Mouse (Mus musculus): ENCODE results near the gene Rfx7. TPM values are rescaled to one million over a fixed set of nuclear protein-coding genes. Genes with fewer than 3 reads are reported as not detected.
A peak's percentile ranks its signal among the peaks of the same experiment; 100 is the strongest.
"Not testable (repeated sequence)": the region's sequence is repeated elsewhere in the genome, so short reads cannot be mapped to it uniquely, and the experiment has no call there.

The Rfx7 gene
- total RNA-seq, 2 experiments from 2014 or later: 14.8 to 50.8 TPM

DNA sequence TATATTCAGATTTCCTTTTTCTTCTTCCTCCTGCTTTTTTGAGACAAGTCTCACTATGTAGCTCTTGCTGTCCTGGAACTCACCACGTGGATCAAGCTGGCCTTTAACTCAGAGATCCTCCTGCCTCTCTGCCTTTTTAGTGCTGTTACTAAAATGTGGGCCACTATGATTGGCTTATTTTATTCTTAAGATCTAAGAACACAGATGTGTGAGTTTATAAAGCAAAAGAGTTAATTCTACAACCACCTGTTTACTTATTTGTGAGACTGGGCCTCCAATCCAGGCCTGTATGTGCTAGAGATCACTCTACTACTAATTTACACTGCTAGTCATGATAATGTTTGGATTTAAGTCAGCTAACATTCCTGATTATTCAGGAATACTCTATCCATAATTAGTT is 128.9 kb downstream of the Rfx7 start:
- ATAC-seq (replicated peaks; ENCODE audit: low FRiP score, low TSS enrichment, poor library complexity, severe bottlenecking): no peak

- no peak for ATAC-seq (replicated peaks; ENCODE audit: low FRiP score, low TSS enrichment, poor library complexity, severe bottlenecking)
Observed at GRCm38 (mm10) chr9:72661561-72661894, 129.5 kb downstream of the Rfx7 start.

- ATAC-seq (replicated peaks; ENCODE audit: low FRiP score, low TSS enrichment, poor library complexity, severe bottlenecking): peak; percentile 66
Observed at GRCm38 (mm10) chr9:72661895-72662661, 130.0 kb downstream of the Rfx7 start, which contains the start of gene Nedd4. Nedd4 (plus strand) TSS chr9:72662346.

DNA sequence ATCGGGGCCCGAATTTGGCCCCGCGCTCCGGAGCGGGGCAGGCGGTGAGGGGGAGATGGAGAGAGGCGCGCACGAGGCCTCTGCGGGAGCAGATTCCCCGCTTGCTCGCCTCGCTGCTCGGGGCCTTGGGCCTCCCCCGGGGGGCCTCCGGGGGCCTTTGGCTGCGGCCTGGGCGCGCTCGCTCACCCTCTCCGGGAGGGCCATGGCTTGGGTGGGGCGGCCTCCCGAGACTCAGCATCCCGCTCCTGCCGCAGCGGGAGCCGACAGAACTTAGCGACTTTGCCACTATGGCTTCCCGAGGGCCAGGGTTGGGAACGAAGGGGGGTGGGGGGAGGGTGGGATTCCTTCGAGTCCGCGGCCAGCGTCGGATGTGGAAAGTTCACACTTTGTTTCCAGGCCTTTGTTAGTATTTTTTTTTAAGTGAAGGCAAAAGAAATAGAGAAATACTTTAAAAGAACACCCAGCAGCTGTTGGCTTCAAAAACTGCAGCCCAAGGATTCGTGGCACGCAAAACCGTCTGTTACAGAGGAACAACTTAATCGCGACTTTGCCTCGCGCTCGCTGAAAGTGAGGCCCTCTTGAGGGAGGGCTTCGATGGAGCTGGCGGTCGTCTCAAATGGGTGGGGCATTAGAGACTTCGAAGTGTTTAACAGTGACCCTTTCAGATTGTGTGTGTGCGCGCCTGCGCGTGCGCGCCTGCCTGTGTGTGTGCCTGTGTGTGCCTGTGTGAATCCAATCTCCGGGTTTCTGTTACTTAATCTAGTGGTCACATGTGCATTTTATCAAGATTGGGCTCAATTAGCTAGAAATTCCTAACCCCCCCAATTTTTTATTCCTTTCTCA is 130.9 kb downstream of the Rfx7 start:
- ATAC-seq (replicated peaks; ENCODE audit: low FRiP score, low TSS enrichment, poor library complexity, severe bottlenecking): peak; percentile 62

- ATAC-seq (replicated peaks; ENCODE audit: low FRiP score, low TSS enrichment, poor library complexity, severe bottlenecking): no peak
Observed at GRCm38 (mm10) chr9:72663534-72663918, 131.5 kb downstream of the Rfx7 start.

DNA sequence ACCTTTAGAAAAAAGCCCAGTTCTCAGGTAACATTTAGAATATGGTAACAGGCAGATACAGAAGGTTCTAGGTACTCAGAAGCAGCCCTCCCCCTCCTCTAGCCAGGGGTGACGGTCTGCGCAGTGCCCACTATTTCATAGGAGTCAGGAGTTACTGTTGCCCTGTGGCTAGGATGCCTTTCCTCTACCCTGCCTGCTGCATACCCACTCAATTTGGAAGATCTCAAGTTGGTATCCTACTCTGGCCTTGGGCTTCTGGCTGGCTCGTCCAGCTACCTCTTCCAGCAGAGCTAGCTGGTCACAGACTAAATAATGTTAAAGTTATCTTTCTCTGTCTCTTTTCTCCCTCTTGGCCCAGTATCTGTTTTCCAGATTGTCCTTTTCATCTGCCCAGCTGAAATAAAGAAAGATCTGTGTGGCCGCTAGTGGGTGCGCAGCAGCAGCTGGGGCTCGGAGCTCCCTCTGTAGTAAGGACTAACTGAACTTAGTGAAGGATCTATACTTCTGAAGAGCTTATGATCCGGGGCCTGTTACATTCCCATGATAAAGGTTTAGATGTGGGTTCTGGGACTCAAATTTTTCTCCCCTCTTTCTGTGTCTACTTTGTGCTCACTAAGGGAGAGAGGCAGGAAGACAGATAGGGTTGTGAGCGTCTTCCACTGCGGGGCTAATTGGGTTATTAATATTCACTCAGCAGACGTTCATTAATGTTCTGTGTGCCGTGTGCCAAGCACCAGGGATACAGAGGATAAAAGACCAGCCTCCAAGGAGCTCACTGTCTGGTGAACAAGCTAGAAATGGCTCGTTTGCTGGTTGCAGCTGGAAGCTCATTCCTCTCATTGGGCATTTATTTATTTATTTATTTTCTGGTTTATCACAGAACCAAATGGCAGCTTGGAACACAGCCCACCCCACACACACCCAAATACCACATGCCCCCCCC is 132.6 kb downstream of the Rfx7 start:
- no peak for ATAC-seq (replicated peaks; ENCODE audit: low FRiP score, low TSS enrichment, poor library complexity, severe bottlenecking)

- no peak for ATAC-seq (replicated peaks; ENCODE audit: low FRiP score, low TSS enrichment, poor library complexity, severe bottlenecking)
Observed at GRCm38 (mm10) chr9:72665517-72665916, 133.5 kb downstream of the Rfx7 start.

- ATAC-seq (replicated peaks; ENCODE audit: low FRiP score, low TSS enrichment, poor library complexity, severe bottlenecking): not testable (repeated sequence)
Observed at GRCm38 (mm10) chr9:72666352-72667021, 134.4 kb downstream of the Rfx7 start.

DNA sequence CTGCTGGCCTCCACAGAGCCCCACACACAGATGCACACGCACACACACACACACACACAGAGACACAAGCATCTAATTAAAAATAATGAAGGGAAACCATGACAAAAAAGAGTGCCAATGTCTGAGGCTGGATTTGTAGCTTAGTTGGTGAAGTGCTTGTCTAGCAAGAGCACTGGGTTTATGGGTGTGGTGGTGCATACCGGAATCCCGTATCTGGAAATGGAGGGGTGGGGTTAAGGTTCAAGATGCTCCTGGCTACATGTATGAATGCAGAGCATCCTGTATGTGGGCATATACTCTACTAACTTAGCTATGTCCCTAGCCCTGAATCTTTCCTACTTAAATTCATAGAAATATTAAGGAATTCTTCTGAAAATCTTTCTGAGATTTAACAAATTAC is 135.1 kb downstream of the Rfx7 start:
- no peak for ATAC-seq (replicated peaks; ENCODE audit: low FRiP score, low TSS enrichment, poor library complexity, severe bottlenecking)

GRCm38 (mm10) chr9:72669383-72669782 is 137.3 kb downstream of the Rfx7 start:
- no peak for ATAC-seq (replicated peaks; ENCODE audit: low FRiP score, low TSS enrichment, poor library complexity, severe bottlenecking)

- ATAC-seq (replicated peaks; ENCODE audit: low FRiP score, low TSS enrichment, poor library complexity, severe bottlenecking): peak; percentile 74
Observed at GRCm38 (mm10) chr9:72672361-72672760, 140.3 kb downstream of the Rfx7 start.

Other genes starting within 250 kb of the Rfx7 start
- gene Mns1, start 94.2 kb upstream of the Rfx7 start, total RNA-seq (2014; fragmentation: Nextera tagmentation): 201 and 223 TPM in 2 replicates
- gene Mns1, start 94.2 kb upstream of the Rfx7 start, total RNA-seq (2017): 410 and 555 TPM in 2 replicates
- gene Tex9, start 40.0 kb upstream of the Rfx7 start, total RNA-seq (2014; fragmentation: Nextera tagmentation): 27.9 and 34.0 TPM in 2 replicates
- gene Tex9, start 40.0 kb upstream of the Rfx7 start, total RNA-seq (2017): 30.5 and 52.0 TPM in 2 replicates
- gene Nedd4, start 130.1 kb downstream of the Rfx7 start, total RNA-seq (2014; fragmentation: Nextera tagmentation): 212 and 300 TPM in 2 replicates
- gene Nedd4, start 130.1 kb downstream of the Rfx7 start, total RNA-seq (2017): 341 and 350 TPM in 2 replicates

Data from megakaryocyte-erythroid progenitor cell, adult 5-6 weeks (primary cell).